Mouse (Mus musculus) urinary bladder, postnatal 4 days (tissue): ENCODE results near the gene Ifi27l2b.
"Not testable (repeated sequence)": the region's sequence is repeated elsewhere in the genome, so short reads cannot be mapped to it uniquely, and the experiment has no call there.

Source experiments
- DNase-seq, 2 experiments: peaks; one replicate each; pipeline ENCODE4 v3.0.0; 2021 to 2022; ENCODE audit warnings: low spot score in 2 of 2

The Ifi27l2b gene

GRCm38 (mm10) chr12:103457140-103457539 is at the start of gene Ifi27l2b:
Ifi27l2b (minus strand) TSS chr12:103457223.
- no peak for DNase-seq

- no peak for DNase-seq
These were observed 47.4 kb upstream of the Ifi27l2b start for GRCm38 (mm10) chr12:103504402-103504801.

- DNase-seq, result no peak
These were observed 46.3 kb upstream of the Ifi27l2b start for GRCm38 (mm10) chr12:103503300-103503699.

DNA sequence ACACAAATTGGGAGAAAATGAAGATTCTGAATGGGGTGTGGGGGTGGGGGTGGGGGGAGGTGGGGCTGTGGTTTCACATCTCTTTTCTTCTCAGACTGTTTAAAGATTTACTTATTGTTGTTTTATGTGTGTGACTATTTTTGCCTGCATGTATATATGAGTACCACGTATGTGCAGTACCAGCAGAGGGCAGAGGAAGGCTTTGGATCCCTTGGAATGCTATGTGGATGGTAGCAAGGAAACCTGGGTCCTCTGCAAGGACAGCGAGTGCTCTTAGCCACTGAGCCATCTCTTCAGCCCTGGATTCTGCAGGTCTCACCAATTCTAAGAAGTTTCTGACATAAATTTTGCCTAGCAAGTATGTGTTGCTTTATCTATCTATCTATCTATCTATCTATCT is 42.2 kb upstream of the Ifi27l2b start:
- DNase-seq, result no peak

- DNase-seq, result no peak
These were observed 41.7 kb upstream of the Ifi27l2b start for GRCm38 (mm10) chr12:103498768-103499167.

DNA sequence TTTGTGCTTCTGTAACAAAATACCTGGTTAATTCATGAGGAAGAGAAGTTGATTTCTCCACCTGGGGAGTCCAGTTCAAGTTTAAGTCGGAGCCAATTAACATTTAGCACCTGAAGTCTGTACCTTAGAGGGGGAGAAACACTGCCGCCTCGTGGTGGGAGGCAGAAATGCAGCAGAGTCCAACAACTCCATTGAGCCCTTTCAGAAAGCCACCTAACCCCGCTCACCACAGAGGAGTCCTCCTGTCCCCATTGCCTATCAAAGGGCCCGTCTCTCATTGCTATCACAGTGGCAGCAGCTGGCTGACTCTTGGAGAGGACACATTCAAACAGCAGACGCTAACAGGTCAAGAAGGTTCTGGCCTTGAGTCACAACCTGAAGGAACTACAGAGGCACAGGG is 37.5 kb upstream of the Ifi27l2b start:
- DNase-seq, result no peak

- peak; percentile 41 to 74 for DNase-seq
These were observed 35.7 kb upstream of the Ifi27l2b start for GRCm38 (mm10) chr12:103492767-103493166.

- DNase-seq, result no peak
These were observed 34.2 kb upstream of the Ifi27l2b start for GRCm38 (mm10) chr12:103491091-103491730.

GRCm38 (mm10) chr12:103487750-103488149 is 30.7 kb upstream of the Ifi27l2b start:
- DNase-seq, result no peak

DNA sequence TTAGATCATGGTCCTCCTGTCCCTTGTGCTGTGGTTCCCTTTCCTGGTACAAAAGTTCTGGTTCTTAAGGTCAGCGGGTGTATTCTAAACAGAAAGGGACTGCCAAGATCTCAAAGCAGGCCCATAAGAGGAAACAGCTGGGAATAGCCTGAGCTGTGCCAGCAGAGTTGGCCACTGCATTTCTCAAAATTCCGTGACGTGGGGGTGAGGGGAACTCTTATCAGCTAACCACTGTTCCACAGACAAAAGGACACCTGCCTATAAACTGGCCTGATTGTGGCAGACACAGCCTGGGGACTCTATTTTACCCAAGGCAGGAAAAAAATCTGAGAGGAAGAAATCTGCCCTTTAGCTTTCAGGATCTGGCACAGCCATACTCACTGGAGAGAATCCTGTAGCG is 30.3 kb upstream of the Ifi27l2b start:
- DNase-seq, result no peak

- peak in 1 of 2 experiments; percentile 22 for DNase-seq
These were observed 29.7 kb upstream of the Ifi27l2b start for GRCm38 (mm10) chr12:103486726-103487125.

DNA sequence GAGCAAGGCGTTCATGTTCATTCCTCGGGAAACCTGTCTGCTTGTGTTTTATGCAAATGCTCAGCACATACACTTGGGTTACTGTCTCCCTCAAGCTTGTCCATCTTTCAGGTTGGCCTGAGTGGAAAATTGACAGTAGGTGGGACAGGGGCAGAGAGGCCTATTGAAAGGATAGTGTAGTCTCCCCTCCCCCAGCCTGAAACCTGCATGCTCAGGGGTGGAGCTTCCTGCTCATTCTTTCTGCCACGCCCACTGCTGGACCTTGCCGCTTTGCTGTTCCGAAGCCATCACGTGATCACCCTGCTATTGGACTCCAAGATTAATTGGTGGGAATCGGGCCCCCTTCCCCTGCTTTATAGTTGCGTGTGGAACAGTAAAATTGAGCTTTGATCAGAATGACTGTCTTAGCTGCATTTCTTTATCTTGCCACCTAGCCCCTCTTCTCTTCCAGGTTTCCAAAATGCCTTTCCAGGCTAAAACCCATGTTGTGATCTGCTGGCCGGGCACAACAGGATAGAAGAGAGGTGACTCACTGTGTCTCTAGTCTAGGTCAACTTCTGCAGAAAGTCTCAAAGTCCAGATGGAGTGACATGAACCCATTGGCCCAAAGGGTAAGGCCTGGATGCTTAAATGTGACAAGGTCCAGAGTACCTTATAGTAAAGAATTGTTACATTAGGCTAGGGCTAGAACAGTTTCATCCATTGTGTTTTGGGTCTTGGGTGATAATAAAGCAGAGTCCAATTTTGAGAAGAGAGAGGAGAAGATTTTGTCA is 27.4 kb upstream of the Ifi27l2b start:
- peak; percentile 13 to 56 for DNase-seq

DNA sequence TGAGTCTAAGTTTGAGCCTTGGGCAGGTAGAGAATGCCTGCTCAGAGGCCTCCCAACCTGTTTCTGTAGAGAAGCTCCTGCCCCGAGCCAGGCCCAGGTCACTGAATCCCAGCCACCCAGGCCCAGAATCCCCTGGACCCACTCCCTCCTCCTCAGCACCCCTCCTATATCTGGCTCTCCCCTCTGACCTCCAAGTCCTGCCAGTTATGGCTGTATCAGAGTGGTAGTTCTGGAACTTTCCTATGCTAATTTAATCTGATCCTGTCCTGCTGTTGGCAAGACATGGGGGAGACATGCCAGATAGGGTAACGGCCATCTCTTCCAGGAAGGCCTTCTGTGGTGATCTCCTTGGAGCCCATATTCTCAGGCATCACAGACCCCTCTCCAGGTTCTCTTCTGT is 25.8 kb upstream of the Ifi27l2b start:
- no peak for DNase-seq

- no peak for DNase-seq
These were observed 24.6 kb upstream of the Ifi27l2b start for GRCm38 (mm10) chr12:103481671-103482070.

- DNase-seq, result no peak
These were observed 20.5 kb upstream of the Ifi27l2b start for GRCm38 (mm10) chr12:103477461-103478015.

DNA sequence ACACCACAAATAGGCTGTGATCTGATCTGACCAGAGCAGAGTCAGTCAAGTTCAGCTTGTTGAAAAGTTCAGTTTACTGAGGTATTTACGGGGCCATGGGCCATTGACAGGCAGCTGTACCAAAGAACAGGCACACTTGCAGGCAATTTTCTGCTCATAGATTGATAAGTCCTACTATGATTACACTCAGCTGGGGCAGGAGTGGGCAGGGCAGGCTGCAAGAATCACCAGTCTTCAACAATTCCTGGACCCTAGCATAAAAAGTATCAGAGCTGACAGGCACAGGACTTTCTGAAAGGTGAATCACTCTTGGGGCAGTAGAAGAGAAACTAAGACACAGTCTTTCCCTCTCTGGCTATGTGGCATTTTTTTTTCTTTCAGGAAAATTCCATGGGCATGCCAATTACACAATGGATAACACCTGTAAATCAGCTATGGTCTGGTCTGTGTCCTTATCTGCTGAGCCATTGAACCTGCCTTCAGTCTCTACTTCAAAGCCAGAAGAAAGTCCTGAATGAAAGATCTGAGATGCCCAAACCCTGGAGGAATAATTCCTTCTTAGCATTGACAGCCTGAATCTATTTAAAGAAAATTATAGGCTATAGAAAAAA is 19.9 kb upstream of the Ifi27l2b start:
- no peak for DNase-seq

DNA sequence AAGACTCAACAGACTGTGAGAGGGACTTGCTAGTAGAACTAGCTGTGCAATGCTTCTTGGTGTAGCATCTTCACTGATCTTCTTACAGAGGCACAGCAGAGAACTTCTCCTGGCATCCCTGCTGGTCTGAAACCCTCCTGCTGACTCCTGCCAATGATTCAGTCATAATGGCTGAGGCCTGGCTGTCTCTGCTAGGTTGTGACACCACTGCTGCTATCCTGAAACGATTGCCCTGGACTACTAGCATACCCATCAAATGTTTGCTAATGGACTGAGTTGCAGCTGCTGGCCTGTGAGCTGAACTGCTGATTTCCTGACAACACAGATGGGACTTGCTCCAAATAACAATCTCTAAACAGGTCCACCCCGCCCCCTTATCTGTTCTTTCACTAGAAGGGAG is 17.5 kb upstream of the Ifi27l2b start:
- no peak for DNase-seq

DNA sequence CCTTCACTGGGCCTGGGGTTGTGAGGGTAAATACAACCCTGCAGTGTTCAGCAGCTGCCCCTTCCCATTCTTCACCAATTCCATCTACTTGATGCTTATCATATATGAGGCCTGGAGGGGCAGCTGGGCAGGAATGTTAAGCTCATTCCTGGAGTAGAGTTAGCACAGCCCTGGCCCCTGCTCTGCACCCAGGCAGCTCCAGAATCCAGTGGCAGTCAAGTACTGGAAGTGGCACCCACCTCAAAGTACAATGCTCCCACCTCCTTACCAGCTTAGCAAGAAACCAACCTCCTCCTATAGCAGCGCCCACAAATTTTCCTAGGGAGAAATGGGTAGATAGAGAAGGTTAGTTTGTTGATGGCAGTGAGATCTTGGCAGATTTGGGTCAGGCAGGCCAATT is 296 bp downstream of the Ifi27l2b start:
- not testable (repeated sequence) for DNase-seq

DNA sequence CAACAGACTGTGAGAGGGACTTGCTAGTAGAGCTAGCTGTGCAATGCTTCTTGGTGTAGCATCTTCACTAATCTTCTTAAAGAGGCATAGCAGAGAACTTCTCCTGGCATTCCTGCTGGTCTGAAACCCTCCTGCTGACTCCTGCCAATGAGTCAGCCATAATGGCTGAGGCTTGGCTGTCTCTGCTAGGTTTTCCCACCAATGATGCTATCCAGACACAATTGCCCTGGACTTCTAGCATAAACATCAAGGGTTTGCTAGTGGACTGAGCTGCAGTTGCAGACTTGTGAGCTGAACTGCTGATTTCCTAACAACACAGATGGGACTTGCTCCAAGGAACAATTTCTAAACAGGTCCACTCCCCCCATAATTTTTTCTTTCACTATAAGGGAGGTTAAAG is 3.7 kb downstream of the Ifi27l2b start:
- DNase-seq, result no peak

DNA sequence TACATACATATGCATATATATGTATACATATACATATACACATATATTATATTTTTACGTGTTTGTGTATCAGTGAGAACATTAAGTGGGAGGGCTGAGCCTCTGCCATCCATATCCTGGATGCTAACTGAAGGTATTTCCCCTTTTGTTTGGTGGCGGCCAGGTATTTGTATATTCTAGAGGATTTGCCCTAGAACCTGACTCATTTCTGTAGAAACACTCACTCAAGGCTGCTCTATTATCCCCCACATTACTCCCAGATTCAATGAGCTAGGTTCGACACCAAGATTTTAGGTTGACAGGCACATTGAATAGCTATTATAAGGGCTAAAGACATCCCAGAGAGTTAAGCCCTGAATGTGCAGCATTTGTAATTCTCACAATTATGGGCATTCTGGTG is 12.0 kb downstream of the Ifi27l2b start:
- DNase-seq, result no peak

DNA sequence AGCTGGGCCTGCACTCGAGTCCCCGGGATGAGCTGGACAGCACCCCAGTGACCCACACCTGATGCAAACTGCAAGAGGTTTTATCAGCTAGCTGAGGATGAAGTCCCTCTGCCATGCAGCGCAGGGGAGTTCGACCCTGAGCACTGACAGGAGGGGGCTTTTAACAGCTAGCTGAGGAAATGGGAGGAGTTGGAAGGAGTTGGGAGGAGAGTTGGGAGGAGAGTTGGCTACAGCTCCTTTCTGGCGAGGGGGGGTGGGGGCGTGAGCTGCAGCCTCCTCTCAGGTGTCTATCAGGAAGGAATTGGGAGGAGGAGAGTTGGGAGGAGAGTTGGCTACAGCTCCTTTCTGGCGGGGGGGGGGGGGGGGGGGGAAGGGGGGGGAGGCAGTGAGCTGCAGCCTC is 12.8 kb downstream of the Ifi27l2b start:
- not testable (repeated sequence) for DNase-seq

DNA sequence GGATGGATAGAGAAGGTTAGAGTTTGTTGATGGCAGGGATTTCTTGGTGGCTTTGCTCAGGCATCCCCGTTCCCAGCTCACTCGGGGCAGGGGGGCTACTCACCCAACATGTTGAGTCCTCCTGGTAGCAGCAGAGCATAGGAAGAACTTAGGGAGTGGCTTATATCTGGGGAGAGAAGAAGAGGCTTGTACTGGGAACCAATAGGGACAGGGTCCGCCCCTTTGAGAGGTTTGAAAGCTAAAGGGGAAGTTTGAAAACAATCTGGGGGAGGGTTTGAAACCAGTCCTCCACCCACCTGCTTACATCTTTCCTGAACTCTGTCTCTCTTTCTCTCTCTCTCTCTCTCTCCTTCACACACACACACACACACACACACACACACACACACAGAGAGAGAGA is 13.5 kb downstream of the Ifi27l2b start, which contains the start of gene Ifi27l2a:
Gene Ifi27l2a, minus strand, starts transcription at position 157 of the 400 bp plus-strand sequence.
- no peak for DNase-seq

DNA sequence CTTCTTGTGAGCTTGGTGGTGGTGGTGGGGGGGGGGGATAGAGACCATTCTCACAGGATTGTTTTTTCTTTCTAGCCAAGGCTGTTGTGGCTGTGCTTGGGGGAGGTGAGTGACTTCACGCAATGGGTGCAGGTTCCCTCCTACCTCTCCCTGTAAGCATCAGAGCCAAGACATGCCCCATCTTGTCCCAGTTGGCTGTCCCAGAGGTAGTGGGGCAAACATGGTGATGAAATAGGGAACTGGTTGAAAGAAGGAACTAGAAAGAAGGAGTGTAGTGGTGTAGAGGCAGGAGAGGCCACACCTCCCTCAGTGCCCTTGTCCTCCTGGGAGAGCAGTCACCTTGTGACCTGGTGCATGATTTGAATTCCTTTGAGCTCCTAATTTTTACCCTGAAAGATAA is 19.4 kb downstream of the Ifi27l2b start:
- no peak for DNase-seq
